Mouse (Mus musculus) frontal cortex, adult (tissue): ENCODE results near the gene S100a13.
A peak's percentile ranks its signal among the peaks of the same experiment; 100 is the strongest.

Experiments used
- ATAC-seq: cut with Nextera tagmentation; 2 replicates; pipeline ENCODE4 v1.9.2; 2017; ENCODE audit warnings: mild to moderate bottlenecking, moderate library complexity, mixed read lengths; ENCODE audit not compliant: low TSS enrichment

S100a13 gene

DNA sequence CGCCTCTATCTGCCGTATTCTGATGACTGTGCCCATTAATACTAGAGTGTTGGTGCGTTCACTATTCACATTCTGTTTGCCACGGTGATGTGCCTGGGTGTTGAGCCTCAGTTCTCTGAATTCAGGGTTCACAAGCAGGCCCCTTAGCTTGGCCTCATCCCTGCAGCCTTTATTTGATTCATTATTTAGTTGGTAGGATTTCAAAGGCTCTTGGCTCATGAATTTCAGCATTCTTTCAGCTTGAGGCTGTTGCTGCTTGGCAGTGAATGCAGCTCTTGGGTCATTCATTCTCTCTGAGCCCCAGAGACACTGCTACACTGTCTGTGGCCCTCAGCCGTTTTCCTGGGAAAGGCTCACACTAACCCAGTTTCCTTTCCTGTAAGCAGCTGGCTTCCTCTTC is 41.7 kb downstream of the S100a13 start:
- peak; percentile 88 for ATAC-seq

- ATAC-seq = no peak
These were observed 45.9 kb downstream of the S100a13 start, which contains the start of gene S100a3 for GRCm38 (mm10) chr3:90560008-90560628. Gene S100a3 (plus strand): TSS chr3:90560578.
